Mouse (Mus musculus) cerebellum, postnatal 4 days (tissue): ENCODE results near the gene Adcy5.

Experiments used
- DNase-seq, 2 experiments: peaks; one replicate each; pipeline ENCODE4 v3.0.0; 2022; ENCODE audit warnings: low spot score in 2 of 2, mixed read lengths in 1 of 2

The Adcy5 gene

DNA sequence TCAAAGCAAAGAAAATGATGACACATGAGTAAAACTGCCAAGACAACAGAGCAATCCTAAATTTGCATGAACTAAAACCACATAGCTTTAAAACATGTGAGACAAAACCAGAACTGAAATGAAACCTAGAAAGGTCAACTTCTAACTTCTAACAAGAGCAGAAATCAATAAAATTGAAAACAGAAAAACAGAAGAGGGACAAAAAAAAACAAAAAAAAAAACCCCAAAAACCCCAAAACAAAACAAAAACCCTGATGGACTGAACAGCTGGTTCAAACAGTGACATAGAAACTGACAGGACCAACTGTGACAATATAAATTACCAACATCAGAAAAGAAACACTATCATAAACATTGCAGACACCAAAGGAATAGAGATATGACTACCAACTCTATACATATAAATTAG, 162.2 kb downstream of the Adcy5 start:
- no peak for DNase-seq

DNA sequence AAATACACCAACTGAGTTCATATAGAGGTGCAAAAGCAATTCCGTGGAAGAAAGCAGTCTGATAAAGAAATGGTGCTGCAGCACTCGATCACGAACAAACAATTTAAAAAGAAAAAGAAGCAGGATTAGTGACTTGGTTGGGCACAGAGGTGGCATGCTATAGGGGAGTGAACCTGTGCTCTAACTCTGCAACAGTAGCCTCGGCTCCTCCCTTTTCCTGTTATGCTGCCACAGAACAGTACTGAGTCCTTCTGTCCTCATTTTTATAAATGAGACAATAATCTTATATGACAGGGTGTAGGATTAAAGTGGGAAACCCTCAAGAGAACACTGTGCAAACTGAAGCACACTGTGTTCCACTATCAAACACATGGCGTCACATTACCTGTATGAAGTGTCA, 162.8 kb downstream of the Adcy5 start:
- DNase-seq: no peak

DNA sequence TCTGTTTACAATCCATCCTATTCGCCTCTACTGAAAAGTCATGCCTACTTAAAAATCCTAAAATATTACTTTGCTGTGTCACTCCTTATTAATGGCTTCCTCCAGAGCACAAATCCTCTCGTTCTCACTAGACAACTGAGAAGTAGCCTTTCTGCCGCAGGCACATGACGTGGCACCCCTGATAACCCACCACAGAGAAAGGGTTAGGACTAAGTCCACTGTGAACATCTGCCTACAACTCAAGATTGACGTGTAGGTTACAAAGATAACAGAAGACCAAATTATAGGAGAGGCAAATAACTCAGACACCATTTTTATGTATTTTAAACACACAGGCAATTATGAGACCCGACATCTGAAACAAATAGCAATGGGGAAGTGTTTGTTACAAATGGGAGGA, 163.7 kb downstream of the Adcy5 start:
- DNase-seq: no peak

DNA sequence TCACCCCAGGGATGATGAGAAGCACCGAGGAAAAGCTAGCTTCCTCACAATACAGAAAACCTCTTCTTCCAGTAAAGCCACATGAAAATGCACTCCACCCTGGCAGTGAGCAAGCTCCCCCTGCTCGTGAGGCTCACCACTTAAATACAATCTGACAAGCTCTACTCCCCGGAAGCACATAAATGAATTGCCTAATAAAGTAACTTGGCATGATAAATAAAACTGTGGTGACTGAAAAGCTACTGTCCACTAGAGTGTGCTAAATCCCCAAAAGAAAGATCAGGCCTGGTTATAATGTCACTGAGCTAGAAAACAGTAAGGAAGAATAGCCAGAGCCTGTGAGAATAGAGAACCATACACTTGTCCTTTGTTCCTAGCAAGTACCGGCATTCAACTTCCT, 164.7 kb downstream of the Adcy5 start:
- no peak for DNase-seq

DNA sequence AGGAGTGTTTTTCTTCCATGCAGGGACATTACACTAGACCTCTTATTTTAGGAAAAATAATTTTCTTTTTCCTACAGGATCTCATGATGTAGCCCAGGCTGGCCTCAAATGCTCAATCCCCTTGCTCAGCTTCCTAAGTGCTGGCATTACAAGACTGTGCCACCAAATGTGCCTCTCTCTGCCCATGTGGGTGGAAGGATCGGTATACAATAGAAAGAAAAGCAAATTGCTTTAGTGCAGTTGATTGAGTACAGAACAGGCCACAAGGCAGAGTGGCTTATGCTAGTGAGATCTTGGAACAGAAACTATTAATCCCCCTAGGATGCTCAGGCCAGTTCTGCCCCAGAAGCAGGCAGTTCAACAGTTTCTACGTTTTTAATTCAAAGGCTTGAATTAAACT, 165.1 kb downstream of the Adcy5 start:
- DNase-seq: no peak

DNA sequence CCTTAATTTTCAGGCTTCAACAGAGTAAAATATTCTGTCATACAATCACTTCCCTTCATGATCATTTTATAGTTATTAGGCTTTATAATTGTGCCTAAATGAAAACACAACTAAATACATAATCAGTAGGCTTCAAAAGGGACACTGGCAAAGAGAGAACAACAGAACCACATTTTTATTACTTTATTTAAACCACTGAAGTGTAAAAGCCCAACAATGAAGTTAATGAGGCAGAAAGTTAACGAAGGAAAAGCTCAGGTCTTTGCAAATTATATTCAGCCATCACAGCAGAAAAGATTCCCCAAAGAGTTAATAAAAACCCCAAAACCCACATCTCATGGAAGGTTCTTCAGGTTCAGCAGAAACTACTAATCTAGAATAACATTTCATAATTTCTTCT, 175.8 kb downstream of the Adcy5 start:
- no peak for DNase-seq
